Mouse (Mus musculus): Measurements from ENCODE around the gene Jund. TPM values are rescaled to one million over a fixed set of nuclear protein-coding genes. Genes with fewer than 3 reads are reported as not detected.

The Jund gene
- total and polyA plus RNA-seq, 2 experiments from 2014 or later = 49.5 to 322 TPM

DNA sequence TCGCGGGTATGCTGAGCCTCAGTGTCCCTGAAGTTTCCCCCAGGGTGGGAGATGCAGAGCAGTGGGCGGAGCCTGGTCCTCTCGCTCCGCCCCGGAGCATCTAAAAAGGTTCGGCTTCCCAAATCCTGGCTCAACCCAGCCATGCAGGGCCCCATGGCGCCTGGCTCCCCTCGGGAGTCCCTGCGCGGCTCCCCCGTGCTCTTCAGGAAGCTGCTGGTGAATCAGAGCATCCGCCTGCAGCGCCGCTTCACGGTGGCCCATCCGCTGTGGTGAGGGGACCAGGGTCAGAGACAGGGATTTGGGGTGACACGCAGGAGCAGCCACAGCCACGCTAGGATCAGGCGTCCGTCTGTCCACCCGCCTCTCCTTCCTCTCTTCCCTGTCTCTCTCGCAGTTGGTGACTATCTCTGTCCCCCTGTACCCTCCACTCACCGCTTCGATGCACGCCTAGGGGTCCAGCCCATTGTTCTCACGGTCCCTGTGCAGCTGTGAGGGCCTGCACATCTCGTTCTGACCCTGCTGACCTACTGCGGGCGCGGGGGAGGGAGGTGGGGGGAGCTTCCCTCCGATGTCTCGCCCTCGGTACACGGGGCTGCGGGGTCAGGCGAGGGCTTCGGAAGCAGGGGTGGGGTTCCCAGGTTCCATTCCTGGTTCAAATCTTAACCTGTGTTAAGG lies 44.4 kb downstream of the Jund start:
- 6% methylated on average over 38 of the region's 38 CpGs for WGBS
- Histone ChIP-seq H3K4me3 (ENCODE audit: low read depth, low read length) (peak overlapping the region; percentile 36), H3K9me3 (replicated peaks; ENCODE audit: control insufficient read depth, low read length) (no peaks in the 10 kb centered on the region), H3K4me1 (ENCODE audit: control insufficient read depth, insufficient read depth) (peaks cover 15% of the 10 kb centered on the region), H3K27ac (ENCODE audit: low read depth) (0 out of 2 replicates have a peak overlapping the region, but pooled peaks have one; percentile 35), H3K36me3 (replicated peaks; ENCODE audit: control insufficient read depth, insufficient read depth, low read length) (no peaks in the 10 kb centered on the region), H3K27me3 (ENCODE audit: control insufficient read depth, insufficient read depth, low read length) (peaks cover 58% of the 10 kb centered on the region), H3K4me2 (ENCODE audit: low read depth, low read length) (peak overlapping the region; percentile 55), H3K9ac (replicated peaks; ENCODE audit: low read depth, low read length) (no peak overlapping the region)
- DNase-seq (ENCODE audit: low spot score) (no peak), ATAC-seq (ENCODE audit: insufficient read depth, low read depth) (peak; percentile 34; the same call in 1 of the 2 replicates)
- TF ChIP-seq CTCF (IDR thresholded peaks at IDR 0.05; ENCODE audit: low read depth) = no peak
- TF ChIP-seq EP300 (IDR thresholded peaks at IDR 0.05; ENCODE audit: low read depth) = no peak; the same call in 1 of the 2 replicates

- WGBS = 5% methylated on average over 48 of the region's 48 CpGs
- TF ChIP-seq CTCF (IDR thresholded peaks at IDR 0.05; ENCODE audit: low read depth) = no peak
- TF ChIP-seq EP300 (IDR thresholded peaks at IDR 0.05; ENCODE audit: low read depth) = no peak
Measured at GRCm38 (mm10) chr8:70743656-70744590, 45.2 kb downstream of the Jund start.

GRCm38 (mm10) chr8:70744806-70745205 lies 46.1 kb downstream of the Jund start:
- Histone ChIP-seq H3K4me2 (ENCODE audit: low read depth, low read length) (no peak overlapping the region), H3K27me3 (ENCODE audit: control insufficient read depth, insufficient read depth, low read length) (peaks cover 72% of the 10 kb centered on the region), H3K9me3 (replicated peaks; ENCODE audit: control insufficient read depth, low read length) (no peaks in the 10 kb centered on the region), H3K9ac (replicated peaks; ENCODE audit: low read depth, low read length) (no peak overlapping the region), H3K27ac (ENCODE audit: low read depth) (no peak overlapping the region), H3K36me3 (replicated peaks; ENCODE audit: control insufficient read depth, insufficient read depth, low read length) (no peaks in the 10 kb centered on the region), H3K4me1 (ENCODE audit: control insufficient read depth, insufficient read depth) (peaks cover 15% of the 10 kb centered on the region), H3K4me3 (ENCODE audit: low read depth, low read length) (no peak overlapping the region)
- WGBS = 42% methylated on average over 11 of the region's 11 CpGs
- TF ChIP-seq CTCF (IDR thresholded peaks at IDR 0.05; ENCODE audit: low read depth) (no peak), EP300 (IDR thresholded peaks at IDR 0.05; ENCODE audit: low read depth) (no peak)
- no peak for DNase-seq (ENCODE audit: low spot score)
- no peak for ATAC-seq (ENCODE audit: insufficient read depth, low read depth)

More at GRCm38 (mm10) chr8:70743656-70744590, 45.2 kb downstream of the Jund start:
- Histone ChIP-seq H3K4me2 (ENCODE audit: low read depth, low read length) (peak overlapping the region; percentile 55), H3K4me3 (ENCODE audit: low read depth, low read length) (peak overlapping the region; percentile 36), H3K27me3 (ENCODE audit: control insufficient read depth, insufficient read depth, low read length) (peaks cover 63% of the 10 kb centered on the region), H3K9ac (replicated peaks; ENCODE audit: low read depth, low read length) (no peak overlapping the region), H3K36me3 (replicated peaks; ENCODE audit: control insufficient read depth, insufficient read depth, low read length) (no peaks in the 10 kb centered on the region), H3K27ac (ENCODE audit: low read depth) (0 out of 2 replicates have a peak overlapping the region, but pooled peaks have one; percentile 35), H3K9me3 (replicated peaks; ENCODE audit: control insufficient read depth, low read length) (no peaks in the 10 kb centered on the region), H3K4me1 (ENCODE audit: control insufficient read depth, insufficient read depth) (peaks cover 15% of the 10 kb centered on the region)
- peak; percentile 41 for DNase-seq (ENCODE audit: low spot score)
- peak; percentile 16; the same call in 1 of the 2 replicates for ATAC-seq (ENCODE audit: insufficient read depth, low read depth)

DNA sequence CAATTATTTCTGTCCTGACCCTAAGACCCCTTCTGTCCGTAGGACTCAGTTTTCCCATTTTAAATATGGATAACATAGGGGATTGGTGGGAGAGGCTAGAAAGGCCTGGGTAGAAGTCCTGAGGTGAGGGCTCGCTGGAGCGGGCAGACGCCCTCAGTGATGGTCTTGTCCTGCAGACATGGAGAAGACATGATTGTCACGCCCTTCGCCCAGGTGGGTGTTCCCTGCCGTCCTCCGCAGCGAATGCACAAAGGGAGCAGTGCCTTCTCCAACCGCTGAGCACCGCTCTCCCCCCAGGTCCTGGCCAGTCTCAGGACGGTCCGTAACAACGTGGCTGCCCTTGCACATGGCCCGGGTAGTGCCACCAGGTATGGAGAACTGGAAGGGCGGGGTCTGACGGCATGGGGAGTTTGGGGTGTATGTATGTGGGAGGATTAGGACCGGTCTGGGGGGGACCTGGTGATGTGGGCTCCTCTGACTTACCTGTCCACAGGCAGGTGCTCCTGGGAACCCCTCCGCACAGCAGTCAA lies 47.0 kb downstream of the Jund start:
- no peak overlapping the region for H3K9ac ChIP-seq (replicated peaks; ENCODE audit: low read depth, low read length)
- TF ChIP-seq EP300 (IDR thresholded peaks at IDR 0.05; ENCODE audit: low read depth) (no peak), CTCF (IDR thresholded peaks at IDR 0.05; ENCODE audit: low read depth) (no peak)
- no peaks in the 10 kb centered on the region for H3K9me3 ChIP-seq (replicated peaks; ENCODE audit: control insufficient read depth, low read length)
- no peaks in the 10 kb centered on the region for H3K36me3 ChIP-seq (replicated peaks; ENCODE audit: control insufficient read depth, insufficient read depth, low read length)
- DNase-seq (ENCODE audit: low spot score) (no peak), ATAC-seq (ENCODE audit: insufficient read depth, low read depth) (no peak)
- no peak overlapping the region for H3K27ac ChIP-seq (ENCODE audit: low read depth)
- no peak overlapping the region for H3K4me3 ChIP-seq (ENCODE audit: low read depth, low read length)
- H3K4me1 ChIP-seq (ENCODE audit: control insufficient read depth, insufficient read depth) = peaks cover 15% of the 10 kb centered on the region
- no peak overlapping the region for H3K4me2 ChIP-seq (ENCODE audit: low read depth, low read length)
- 51% methylated on average over 19 of the region's 19 CpGs for WGBS
- peaks cover 72% of the 10 kb centered on the region for H3K27me3 ChIP-seq (ENCODE audit: control insufficient read depth, insufficient read depth, low read length)

DNA sequence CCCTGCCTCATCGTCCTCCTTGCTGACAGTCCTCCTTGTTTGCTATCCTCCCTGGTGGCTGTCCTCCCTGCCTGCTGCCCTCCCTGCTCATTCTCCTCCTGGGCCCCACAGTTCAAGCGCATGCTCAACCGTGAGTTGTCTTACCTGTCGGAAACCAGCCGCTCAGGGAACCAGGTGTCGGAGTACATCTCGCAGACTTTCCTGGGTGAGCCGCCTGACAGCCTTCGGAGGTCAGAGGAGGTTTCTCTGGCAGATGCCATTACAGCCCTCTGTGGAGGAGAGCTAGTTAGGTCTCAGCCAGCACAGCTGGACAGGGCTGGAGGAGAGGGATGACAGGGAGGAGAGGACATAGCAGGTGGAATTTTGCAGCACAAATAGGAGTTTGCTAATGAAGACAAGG lies 47.9 kb downstream of the Jund start:
- no peak overlapping the region for H3K27ac ChIP-seq (ENCODE audit: low read depth)
- no peak for TF ChIP-seq CTCF (IDR thresholded peaks at IDR 0.05; ENCODE audit: low read depth)
- TF ChIP-seq EP300 (IDR thresholded peaks at IDR 0.05; ENCODE audit: low read depth) = no peak
- peaks cover 15% of the 10 kb centered on the region for H3K4me1 ChIP-seq (ENCODE audit: control insufficient read depth, insufficient read depth)
- 56% methylated on average over 9 of the region's 9 CpGs for WGBS
- no peak for ATAC-seq (ENCODE audit: insufficient read depth, low read depth)
- H3K36me3 ChIP-seq (replicated peaks; ENCODE audit: control insufficient read depth, insufficient read depth, low read length) = no peaks in the 10 kb centered on the region
- H3K4me3 ChIP-seq (ENCODE audit: low read depth, low read length) = no peak overlapping the region
- DNase-seq (ENCODE audit: low spot score) = no peak
- H3K27me3 ChIP-seq (ENCODE audit: control insufficient read depth, insufficient read depth, low read length) = peaks cover 72% of the 10 kb centered on the region
- no peaks in the 10 kb centered on the region for H3K9me3 ChIP-seq (replicated peaks; ENCODE audit: control insufficient read depth, low read length)
- no peak overlapping the region for H3K4me2 ChIP-seq (ENCODE audit: low read depth, low read length)
- no peak overlapping the region for H3K9ac ChIP-seq (replicated peaks; ENCODE audit: low read depth, low read length)
